Mouse (Mus musculus): ENCODE results near the gene Nap1l5. TPM values are rescaled to one million over a fixed set of nuclear protein-coding genes. Genes with fewer than 3 reads are reported as not detected.
"Not testable (repeated sequence)": the region's sequence is repeated elsewhere in the genome, so short reads cannot be mapped to it uniquely, and the experiment has no call there.

The Nap1l5 gene
- total RNA-seq, 2 experiments from 2014 or later, result 186 to 199 TPM

- no peak for DNase-seq (ENCODE audit: low spot score in 2 of 2)
Observed at GRCm38 (mm10) chr6:58907791-58908190, 915 bp upstream of the Nap1l5 start.

- DNase-seq (ENCODE audit: low spot score in 2 of 2), result no peak
Observed at GRCm38 (mm10) chr6:58907336-58907735, 460 bp upstream of the Nap1l5 start.

- DNase-seq (ENCODE audit: low spot score in 2 of 2), result no peak
Observed at GRCm38 (mm10) chr6:58904551-58904950, 2.3 kb downstream of the Nap1l5 start.

GRCm38 (mm10) chr6:58903171-58903570, 3.7 kb downstream of the Nap1l5 start:
- peak; percentile 63 to 69 for DNase-seq (ENCODE audit: low spot score in 2 of 2)

GRCm38 (mm10) chr6:58900536-58900935, 6.3 kb downstream of the Nap1l5 start:
- no peak for DNase-seq (ENCODE audit: low spot score in 2 of 2)

- no peak for DNase-seq (ENCODE audit: low spot score in 2 of 2)
Observed at GRCm38 (mm10) chr6:58899076-58899475, 7.8 kb downstream of the Nap1l5 start.

- no peak for DNase-seq (ENCODE audit: low spot score in 2 of 2)
Observed at GRCm38 (mm10) chr6:58896648-58897047, 10.2 kb downstream of the Nap1l5 start.

GRCm38 (mm10) chr6:58894994-58895393, 11.9 kb downstream of the Nap1l5 start:
- DNase-seq (ENCODE audit: low spot score in 2 of 2), result no peak

GRCm38 (mm10) chr6:58893307-58893706, 13.6 kb downstream of the Nap1l5 start:
- no peak for DNase-seq (ENCODE audit: low spot score in 2 of 2)

- no peak for DNase-seq (ENCODE audit: low spot score in 2 of 2)
Observed at GRCm38 (mm10) chr6:58889917-58890316, 17.0 kb downstream of the Nap1l5 start.

- DNase-seq (ENCODE audit: low spot score in 2 of 2), result no peak
Observed at GRCm38 (mm10) chr6:58882271-58882670, 24.6 kb downstream of the Nap1l5 start.

- DNase-seq (ENCODE audit: low spot score in 2 of 2), result no peak
Observed at GRCm38 (mm10) chr6:58881363-58881762, 25.5 kb downstream of the Nap1l5 start.

GRCm38 (mm10) chr6:58880861-58881260, 26.0 kb downstream of the Nap1l5 start:
- DNase-seq (ENCODE audit: low spot score in 2 of 2), result no peak

GRCm38 (mm10) chr6:58879987-58880386, 26.9 kb downstream of the Nap1l5 start:
- no peak for DNase-seq (ENCODE audit: low spot score in 2 of 2)

- DNase-seq (ENCODE audit: low spot score in 2 of 2), result no peak
Observed at GRCm38 (mm10) chr6:58879572-58879971, 27.3 kb downstream of the Nap1l5 start.

- not testable (repeated sequence) for DNase-seq (ENCODE audit: low spot score in 2 of 2)
Observed at GRCm38 (mm10) chr6:58867858-58868257, 39.0 kb downstream of the Nap1l5 start.

- DNase-seq (ENCODE audit: low spot score in 2 of 2), result no peak
Observed at GRCm38 (mm10) chr6:58863631-58864235, 43.1 kb downstream of the Nap1l5 start.

GRCm38 (mm10) chr6:58862446-58862993, 44.4 kb downstream of the Nap1l5 start:
- DNase-seq (ENCODE audit: low spot score in 2 of 2), result no peak

- no peak for DNase-seq (ENCODE audit: low spot score in 2 of 2)
Observed at GRCm38 (mm10) chr6:58859517-58859916, 47.4 kb downstream of the Nap1l5 start.

GRCm38 (mm10) chr6:58856494-58856893, 50.4 kb downstream of the Nap1l5 start:
- DNase-seq (ENCODE audit: low spot score in 2 of 2), result no peak

GRCm38 (mm10) chr6:58855676-58856367, 51.1 kb downstream of the Nap1l5 start:
- no peak for DNase-seq (ENCODE audit: low spot score in 2 of 2)
